Mouse (Mus musculus): ENCODE measurements at regions not wholly inside any gene's neighbourhood (a gene's known extent, or its start where the extent isn't known, plus 50 kb on each side); places are given as distances from the start of the nearest gene placed in this dataset.
"Not testable (repeated sequence)": the region's sequence is repeated elsewhere in the genome, so short reads cannot be mapped to it uniquely, and the experiment has no call there.

DNA sequence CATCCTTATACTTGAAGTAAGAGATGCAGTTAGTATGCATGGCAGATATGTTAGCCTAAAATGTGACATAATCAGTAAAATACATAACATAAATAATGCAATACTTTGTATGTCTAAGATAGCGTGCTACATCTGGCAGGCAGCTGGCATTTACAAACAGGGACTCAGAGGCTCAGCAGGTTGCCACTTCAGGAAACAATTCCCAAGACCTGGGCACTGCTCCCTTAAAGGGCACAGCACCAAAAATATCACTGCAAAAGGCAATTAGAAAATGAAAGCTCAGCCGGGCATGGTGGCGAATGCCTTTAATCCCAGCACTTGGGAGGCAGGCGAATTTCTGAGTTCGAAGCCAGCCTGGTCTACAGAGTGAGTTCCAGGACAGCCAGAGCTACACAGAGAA is 544.0 kb downstream of the Zfp704 start:
- DNase-seq (ENCODE audit: low spot score in 2 of 2): no peak

DNA sequence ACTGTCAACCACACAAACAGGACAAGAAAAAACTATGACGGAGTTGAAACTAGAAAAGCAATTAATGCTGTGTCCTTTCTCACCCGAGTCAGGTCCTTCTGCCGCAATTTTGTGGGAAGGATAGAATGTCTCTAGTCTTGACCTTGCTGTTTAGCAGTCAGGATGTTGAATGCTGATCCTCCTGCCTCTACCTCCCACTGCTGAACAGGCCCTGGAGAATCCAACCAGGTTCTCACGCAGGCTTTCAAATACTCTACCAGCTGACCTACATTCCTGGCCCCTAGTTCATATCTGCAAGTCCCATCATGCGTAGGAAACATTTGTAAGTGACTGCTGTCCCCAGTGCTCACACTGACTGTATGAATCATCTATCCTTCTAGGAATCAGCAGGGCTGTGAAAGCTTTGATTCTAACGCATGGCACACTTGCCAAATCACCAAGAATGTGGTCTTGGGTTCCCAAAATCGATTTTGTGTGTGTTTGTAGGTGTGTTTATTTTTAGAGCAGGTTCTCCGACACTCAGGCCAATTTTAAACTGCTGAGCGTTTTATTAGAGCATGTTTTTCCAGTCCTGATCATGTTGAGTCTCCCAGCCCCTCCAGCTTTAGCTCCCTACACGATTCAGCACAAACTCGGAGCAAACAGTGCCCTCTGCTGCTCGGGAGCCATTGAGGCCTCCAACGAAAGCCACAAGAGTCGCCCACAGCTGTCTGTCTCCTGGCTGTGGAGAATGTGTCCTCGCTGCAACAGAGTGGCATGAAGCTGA is 545.4 kb downstream of the Zfp704 start:
- peak; percentile 63 to 66 for DNase-seq (ENCODE audit: low spot score in 2 of 2)

DNA sequence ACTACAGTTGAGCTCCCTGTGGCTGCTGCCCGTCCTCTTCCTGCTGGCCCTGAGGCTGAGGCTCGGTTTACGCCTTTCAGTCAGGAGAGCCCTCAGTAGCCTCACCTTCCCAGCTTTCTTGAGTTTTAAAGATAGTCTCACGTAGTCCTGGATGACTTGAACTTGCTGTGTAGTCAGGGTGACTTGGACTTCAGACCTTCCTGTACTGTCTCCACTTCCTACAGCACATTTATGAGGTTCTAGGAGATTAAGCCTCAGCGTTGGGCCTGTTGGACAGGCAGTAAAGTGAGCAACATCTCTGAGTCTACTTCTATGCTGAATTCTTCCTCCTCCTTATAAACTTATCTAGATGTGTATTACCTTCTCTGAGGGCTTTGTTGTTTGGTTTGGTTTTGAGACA is 546.2 kb downstream of the Zfp704 start:
- DNase-seq (ENCODE audit: low spot score in 2 of 2): no peak

DNA sequence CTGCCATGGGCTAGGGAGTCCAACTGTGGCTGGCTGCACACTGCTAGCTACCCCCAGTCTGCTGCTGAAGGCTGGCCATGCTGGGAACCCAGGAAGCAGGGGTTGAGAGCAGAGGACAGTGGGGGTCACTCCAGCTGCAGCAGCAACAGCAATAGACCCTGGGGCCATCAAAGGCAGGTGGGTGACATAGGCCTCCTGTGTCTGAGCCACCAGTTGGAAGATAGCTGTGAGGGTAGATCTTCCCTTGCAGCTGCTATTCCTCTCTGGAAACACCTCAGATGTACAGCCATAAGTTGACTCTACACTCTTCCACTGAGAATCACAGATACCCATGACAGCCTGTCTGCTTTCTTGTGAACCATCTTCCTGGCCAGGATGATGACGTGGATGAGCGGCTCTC is 548.5 kb downstream of the Zfp704 start:
- DNase-seq (ENCODE audit: low spot score in 2 of 2): no peak

DNA sequence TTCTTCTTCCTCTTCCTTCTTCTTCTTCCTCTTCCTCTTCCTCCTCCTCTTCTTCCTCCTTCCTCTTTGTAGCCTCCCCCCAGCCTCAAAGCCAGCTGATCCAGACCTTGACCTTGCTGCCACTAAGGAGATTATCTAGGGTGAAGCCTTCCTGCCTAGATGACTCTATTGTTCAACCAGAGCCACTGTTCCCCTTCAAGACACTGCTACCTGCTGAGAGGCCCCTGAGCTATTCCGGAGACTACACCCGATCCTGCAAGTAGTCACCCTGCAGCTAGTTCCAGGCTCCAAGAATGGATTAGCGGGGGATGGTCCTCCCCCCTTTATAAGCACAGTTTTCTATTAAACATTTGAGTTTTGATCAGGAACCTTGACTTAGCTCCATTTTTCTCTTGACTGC is 552.2 kb downstream of the Zfp704 start:
- DNase-seq (ENCODE audit: low spot score in 2 of 2): not testable (repeated sequence)

DNA sequence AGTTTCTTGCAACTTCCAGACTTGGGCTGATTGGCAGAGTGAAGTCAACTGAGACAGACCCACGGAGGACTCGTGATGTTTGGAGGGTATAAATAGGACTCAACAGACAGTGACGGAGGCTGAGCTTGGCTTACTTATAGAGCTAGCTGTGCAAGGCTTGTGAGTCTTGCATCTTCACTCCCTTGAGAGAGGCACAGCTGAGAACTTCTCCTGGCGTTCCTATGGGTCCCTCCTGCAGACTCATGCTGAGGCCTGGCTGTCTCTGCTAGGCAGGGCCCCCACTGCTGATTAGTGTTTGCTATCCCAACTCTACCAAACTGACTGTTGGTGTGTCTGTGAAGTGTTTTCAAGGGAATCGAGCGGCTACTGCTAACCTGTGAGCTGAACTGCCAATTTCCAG is 553.0 kb downstream of the Zfp704 start:
- no peak for DNase-seq (ENCODE audit: low spot score in 2 of 2)

DNA sequence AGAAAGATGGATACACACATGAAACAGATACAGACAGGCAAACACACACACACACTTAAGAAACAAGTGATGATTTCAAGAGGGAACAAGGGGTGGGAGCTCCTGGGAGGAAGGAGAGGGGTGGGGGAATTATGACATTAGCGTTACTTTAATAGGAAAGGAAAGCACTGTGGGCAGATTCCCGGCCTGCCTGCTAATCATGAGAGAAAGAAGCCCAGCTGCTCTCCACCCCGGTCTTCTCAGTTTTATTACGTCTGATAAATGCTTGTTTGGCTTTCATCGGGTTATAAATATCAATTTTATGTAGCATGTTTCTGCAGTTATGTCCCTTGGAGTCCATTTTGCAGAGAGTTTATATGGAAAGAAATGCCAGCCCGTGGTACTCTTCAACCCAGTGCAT is 554.1 kb downstream of the Zfp704 start:
- no peak for DNase-seq (ENCODE audit: low spot score in 2 of 2)

Data from right cerebral cortex, adult 2 months (tissue).